Mouse (Mus musculus): ENCODE measurements around the gene Il17re. TPM values are rescaled to one million over a fixed set of nuclear protein-coding genes. Genes with fewer than 3 reads are reported as not detected.

Il17re gene
- polyA plus RNA-seq, 1 experiment from 2014 or later, result 0.13 TPM

- Histone ChIP-seq H3K4me1 (replicated peaks) (peaks cover 15% of the 10 kb centered on the region), H3K9ac (replicated peaks) (no peak overlapping the region), H3K9me3 (no peaks in the 10 kb centered on the region), H3K4me2 (replicated peaks) (no peak overlapping the region), H3K27me3 (peaks cover 40% of the 10 kb centered on the region), H3K27ac (no peak overlapping the region), H3K36me3 (no peaks in the 10 kb centered on the region), H3K4me3 (replicated peaks) (no peak overlapping the region)
- no peak for ATAC-seq
- WGBS, result 77% methylated on average over 2 of the region's 2 CpGs
These were observed 15.0 kb downstream of the Il17re start for GRCm38 (mm10) chr6:113473246-113473645.

- Histone ChIP-seq H3K27ac (no peak overlapping the region), H3K4me3 (replicated peaks) (no peak overlapping the region), H3K36me3 (no peaks in the 10 kb centered on the region), H3K9me3 (no peaks in the 10 kb centered on the region), H3K9ac (replicated peaks) (no peak overlapping the region), H3K4me1 (replicated peaks) (peaks cover 15% of the 10 kb centered on the region), H3K4me2 (replicated peaks) (no peak overlapping the region), H3K27me3 (peaks cover 39% of the 10 kb centered on the region)
- WGBS, result 80% methylated on average over 6 of the region's 6 CpGs
- ATAC-seq, result no peak
These were observed 15.4 kb downstream of the Il17re start for GRCm38 (mm10) chr6:113473715-113474114.

GRCm38 (mm10) chr6:113477353-113477752 lies 19.1 kb downstream of the Il17re start:
- Histone ChIP-seq H3K9ac (replicated peaks) (no peak overlapping the region), H3K27me3 (peaks cover 28% of the 10 kb centered on the region; the same call in 1 of the 2 replicates), H3K4me3 (replicated peaks) (no peak overlapping the region), H3K4me1 (replicated peaks) (peaks cover 9% of the 10 kb centered on the region), H3K9me3 (no peaks in the 10 kb centered on the region), H3K36me3 (no peaks in the 10 kb centered on the region), H3K27ac (no peak overlapping the region), H3K4me2 (replicated peaks) (no peak overlapping the region)
- no peak for ATAC-seq
- WGBS, result 55% methylated on average over 7 of the region's 7 CpGs

GRCm38 (mm10) chr6:113478906-113479305 lies 20.6 kb downstream of the Il17re start:
- no peak overlapping the region for H3K27ac ChIP-seq
- no peak overlapping the region for H3K4me3 ChIP-seq (replicated peaks)
- no peak overlapping the region for H3K4me2 ChIP-seq (replicated peaks)
- ATAC-seq, result no peak
- H3K9ac ChIP-seq (replicated peaks), result no peak overlapping the region
- peaks cover 15% of the 10 kb centered on the region for H3K4me1 ChIP-seq (replicated peaks)
- no peaks in the 10 kb centered on the region for H3K9me3 ChIP-seq
- H3K27me3 ChIP-seq, result peaks cover 24% of the 10 kb centered on the region; the same call in 1 of the 2 replicates
- WGBS, result 86% methylated on average over 10 of the region's 10 CpGs
- no peaks in the 10 kb centered on the region for H3K36me3 ChIP-seq

- 70% methylated on average over 18 of the region's 18 CpGs for WGBS
- H3K4me1 ChIP-seq (replicated peaks), result peaks cover 34% of the 10 kb centered on the region
- no peak for ATAC-seq
- no peak overlapping the region for H3K27ac ChIP-seq
- H3K4me2 ChIP-seq (replicated peaks), result no peak overlapping the region
- H3K4me3 ChIP-seq (replicated peaks), result no peak overlapping the region
- no peak overlapping the region for H3K9ac ChIP-seq (replicated peaks)
- 0 out of 2 replicates have a peak, but pooled peaks cover under 1% of the 10 kb centered on the region for H3K36me3 ChIP-seq
- H3K9me3 ChIP-seq, result no peaks in the 10 kb centered on the region
- peaks cover 24% of the 10 kb centered on the region; the same call in 1 of the 2 replicates for H3K27me3 ChIP-seq
These were observed 22.5 kb downstream of the Il17re start for GRCm38 (mm10) chr6:113480555-113481373.

- H3K27me3 ChIP-seq, result peaks cover 24% of the 10 kb centered on the region; the same call in 1 of the 2 replicates
- peak; percentile 64 for ATAC-seq
- WGBS, result under 1% methylated on average over 65 of the region's 65 CpGs
- H3K27ac ChIP-seq, result peak overlapping the region; percentile 90
- peak overlapping the region; percentile 65 for H3K4me3 ChIP-seq (replicated peaks)
- H3K9me3 ChIP-seq, result no peaks in the 10 kb centered on the region
- H3K36me3 ChIP-seq, result peaks cover 8% of the 10 kb centered on the region
- peak overlapping the region; percentile 84 for H3K4me2 ChIP-seq (replicated peaks)
- H3K9ac ChIP-seq (replicated peaks), result peak overlapping the region; percentile 74
- H3K4me1 ChIP-seq (replicated peaks), result peaks cover 41% of the 10 kb centered on the region
These were observed 24.3 kb downstream of the Il17re start for GRCm38 (mm10) chr6:113482477-113483099.

- Histone ChIP-seq H3K9ac (replicated peaks) (peak within 1 kb of the TSS; percentile 87), H3K36me3 (peaks cover 14% of the 10 kb centered on the region), H3K4me2 (replicated peaks) (peak within 1 kb of the TSS; percentile 84), H3K27ac (peak within 1 kb of the TSS; percentile 90), H3K9me3 (no peaks in the 10 kb centered on the region), H3K27me3 (peaks cover 24% of the 10 kb centered on the region; the same call in 1 of the 2 replicates), H3K4me1 (replicated peaks) (peaks cover 41% of the 10 kb centered on the region), H3K4me3 (replicated peaks) (peak within 1 kb of the TSS; percentile 65)
- under 1% methylated on average over 26 of the region's 26 CpGs for WGBS
- peak; percentile 97 for ATAC-seq
These were observed 24.9 kb downstream of the Il17re start, which contains the start of gene Creld1 for GRCm38 (mm10) chr6:113483100-113483615. TSS of gene Creld1 (plus strand) at chr6:113483297.

GRCm38 (mm10) chr6:113483729-113484128 lies 25.4 kb downstream of the Il17re start:
- ATAC-seq, result peak; percentile 75
- peaks cover 41% of the 10 kb centered on the region for H3K4me1 ChIP-seq (replicated peaks)
- 6% methylated on average over 10 of the region's 10 CpGs for WGBS

GRCm38 (mm10) chr6:113487125-113487576 lies 28.9 kb downstream of the Il17re start:
- H3K27ac ChIP-seq, result no peak overlapping the region
- no peaks in the 10 kb centered on the region for H3K27me3 ChIP-seq
- 64% methylated on average over 7 of the region's 7 CpGs for WGBS
- H3K9me3 ChIP-seq, result no peaks in the 10 kb centered on the region
- H3K4me1 ChIP-seq (replicated peaks), result peaks cover 34% of the 10 kb centered on the region
- H3K4me3 ChIP-seq (replicated peaks), result no peak overlapping the region
- H3K36me3 ChIP-seq, result peaks cover 51% of the 10 kb centered on the region
- H3K4me2 ChIP-seq (replicated peaks), result no peak overlapping the region
- no peak for ATAC-seq
- H3K9ac ChIP-seq (replicated peaks), result no peak overlapping the region

More at GRCm38 (mm10) chr6:113483729-113484128, 25.4 kb downstream of the Il17re start:
- peak overlapping the region; percentile 84 for H3K4me2 ChIP-seq (replicated peaks)
- no peaks in the 10 kb centered on the region for H3K9me3 ChIP-seq
- peak overlapping the region; percentile 65 for H3K4me3 ChIP-seq (replicated peaks)
- peaks cover 19% of the 10 kb centered on the region for H3K36me3 ChIP-seq
- peaks cover 24% of the 10 kb centered on the region; the same call in 1 of the 2 replicates for H3K27me3 ChIP-seq
- H3K27ac ChIP-seq, result peak overlapping the region; percentile 90
- peak overlapping the region; percentile 87 for H3K9ac ChIP-seq (replicated peaks)

- Histone ChIP-seq H3K4me1 (replicated peaks) (peaks cover 26% of the 10 kb centered on the region), H3K4me2 (replicated peaks) (no peak overlapping the region), H3K9ac (replicated peaks) (no peak overlapping the region), H3K9me3 (no peaks in the 10 kb centered on the region), H3K27ac (no peak overlapping the region), H3K36me3 (peaks cover 64% of the 10 kb centered on the region), H3K4me3 (replicated peaks) (no peak overlapping the region), H3K27me3 (no peaks in the 10 kb centered on the region)
- WGBS, result 95% methylated on average over 14 of the region's 14 CpGs
- ATAC-seq, result no peak
These were observed 31.1 kb downstream of the Il17re start for GRCm38 (mm10) chr6:113489410-113489809.

- ATAC-seq, result no peak
- Histone ChIP-seq H3K4me2 (replicated peaks) (no peak overlapping the region), H3K4me3 (replicated peaks) (no peak overlapping the region), H3K9me3 (no peaks in the 10 kb centered on the region), H3K4me1 (replicated peaks) (peaks cover 17% of the 10 kb centered on the region; the same call in 1 of the 2 replicates), H3K36me3 (peaks cover 59% of the 10 kb centered on the region), H3K9ac (replicated peaks) (no peak overlapping the region), H3K27me3 (peaks cover 14% of the 10 kb centered on the region), H3K27ac (no peak overlapping the region)
- WGBS, result 83% methylated on average over 24 of the region's 24 CpGs
These were observed 34.0 kb downstream of the Il17re start for GRCm38 (mm10) chr6:113492101-113492864.

Data from midbrain, embryonic 13.5 days (tissue).